Mouse (Mus musculus) B cell, adult 2 months (primary cell): Measurements from ENCODE around the gene Smlr1.
A peak's percentile ranks its signal among the peaks of the same experiment; 100 is the strongest.

ENCODE experiments used
- DNase-seq, 2 experiments: peaks; one replicate each; pipeline ENCODE4 v3.0.0; 2022

The Smlr1 gene

GRCm38 (mm10) chr10:25488456-25488855, 47.6 kb downstream of the Smlr1 start:
- peak; percentile 78 to 81 for DNase-seq

- no peak for DNase-seq
These were observed 53.3 kb downstream of the Smlr1 start for GRCm38 (mm10) chr10:25482791-25483190.

- DNase-seq = no peak
These were observed 56.4 kb downstream of the Smlr1 start for GRCm38 (mm10) chr10:25479716-25480115.
